Comparison of ENCODE assay signal across 8 mouse cellular contexts in genomic region chr7:19716055-19716682, GRCm38 (mm10). TPM values are rescaled to one million over a fixed set of nuclear protein-coding genes. Genes with fewer than 3 reads are reported as not detected.
DNase-seq lines count a peak whose midpoint lies in the region; ATAC-seq lines count a peak whose summit lies in the region.

No protein-coding gene starts in this region.

- peak overlapping the region; percentile 52 for H3K4me2 ChIP-seq in forebrain, embryonic 14.5 days (ENCODE audit: low read length)
- H3K4me2 ChIP-seq in liver, embryonic 16.5 days (ENCODE audit: low read depth, low read length), result peak overlapping the region; percentile 86

- peak; percentile 19 for ATAC-seq in CD4-positive, CD25-positive, alpha-beta regulatory T cell, adult 4 months
- no peak for ATAC-seq in forebrain, embryonic 14.5 days
- ATAC-seq in liver, embryonic 16.5 days (ENCODE audit: low read depth), result no peak

- H3K27me3 ChIP-seq in heart, embryonic 10.5 days (ENCODE audit: insufficient read depth, poor library complexity, severe bottlenecking), result no peaks in the 10 kb centered on the region
- no peaks in the 10 kb centered on the region for H3K27me3 ChIP-seq in forebrain, embryonic 14.5 days (replicated peaks; ENCODE audit: control insufficient read depth, insufficient read depth, low read length)
- no peaks in the 10 kb centered on the region for H3K27me3 ChIP-seq in liver, embryonic 16.5 days (ENCODE audit: control insufficient read depth, insufficient read depth, low read depth, low read length)

- H3K36me3 ChIP-seq in heart, embryonic 10.5 days, result peaks cover 66% of the 10 kb centered on the region
- peaks cover 22% of the 10 kb centered on the region for H3K36me3 ChIP-seq in forebrain, embryonic 14.5 days (ENCODE audit: control insufficient read depth, insufficient read depth, low read length)
- H3K36me3 ChIP-seq in liver, embryonic 16.5 days (ENCODE audit: control insufficient read depth, insufficient read depth), result peaks cover 18% of the 10 kb centered on the region

- intact Hi-C loops in heart, postnatal 10 days (cut with DNase I), result loop anchor here (2.0 kb wide), 1 partner anchor 33 kb away; no protein-coding TSS in a partner anchor
- intact Hi-C loops in gastrocnemius, postnatal 14 days (cut with DNase I; ENCODE audit: low total_unique reads), result no loop called here

- no peak for DNase-seq in heart, embryonic 10.5 days (ENCODE audit: low spot score)
- DNase-seq in heart, postnatal 10 days, result no peak
- DNase-seq in forebrain, embryonic 14.5 days (ENCODE audit: low spot score), result no peak
- no peak for DNase-seq in embryo, embryonic 10.5 days (ENCODE audit: low spot score)
- no peak for DNase-seq in gastrocnemius, postnatal 14 days
- no peak for DNase-seq in cerebellum, adult 9-10 months

- H3K4me1 ChIP-seq in heart, embryonic 10.5 days, result peaks cover 21% of the 10 kb centered on the region
- peaks cover 10% of the 10 kb centered on the region for H3K4me1 ChIP-seq in forebrain, embryonic 14.5 days (ENCODE audit: control insufficient read depth, insufficient read depth, low read length)
- H3K4me1 ChIP-seq in liver, embryonic 16.5 days (ENCODE audit: control insufficient read depth, low read depth, low read length), result peaks cover 24% of the 10 kb centered on the region

- H3K9me3 ChIP-seq in heart, embryonic 10.5 days, result peaks cover 8% of the 10 kb centered on the region
- H3K9me3 ChIP-seq in forebrain, embryonic 14.5 days (replicated peaks; ENCODE audit: control insufficient read depth, low read length), result no peaks in the 10 kb centered on the region
- H3K9me3 ChIP-seq in liver, embryonic 16.5 days (replicated peaks; ENCODE audit: control insufficient read depth, low read length), result no peaks in the 10 kb centered on the region

- WGBS in heart, embryonic 10.5 days, result 6% methylated on average over 18 of the region's 18 CpGs
- 8% methylated on average over 18 of the region's 18 CpGs for WGBS in forebrain, embryonic 14.5 days
- 6% methylated on average over 18 of the region's 18 CpGs for WGBS in liver, embryonic 16.5 days (ENCODE audit: insufficient replicate concordance)

- H3K9ac ChIP-seq in forebrain, embryonic 14.5 days (ENCODE audit: low read length), result peak overlapping the region; percentile 50
- H3K9ac ChIP-seq in liver, embryonic 16.5 days (ENCODE audit: low read depth, low read length), result peak overlapping the region; percentile 49

- peak overlapping the region; percentile 100 for H3K4me3 ChIP-seq in heart, embryonic 10.5 days
- peak overlapping the region; percentile 25 for H3K4me3 ChIP-seq in forebrain, embryonic 14.5 days (ENCODE audit: low read depth, low read length)
- peak overlapping the region; percentile 68 for H3K4me3 ChIP-seq in liver, embryonic 16.5 days (ENCODE audit: low read depth, low read length)

- H3K27ac ChIP-seq in heart, embryonic 10.5 days, result peak overlapping the region; percentile 79
- H3K27ac ChIP-seq in forebrain, embryonic 14.5 days (ENCODE audit: low read depth, low read length), result peak overlapping the region; percentile 84
- H3K27ac ChIP-seq in liver, embryonic 16.5 days (ENCODE audit: low read length), result peak overlapping the region; percentile 73

RNA-seq across cellular contexts. Expression of gene Tomm40, which starts 0.9 kb away (rescaled TPM):
- 237 and 260 TPM in 2 replicates for polyA plus RNA-seq in heart, embryonic 10.5 days (2016; fragmentation: Nextera tagmentation; extraction: Ambion mirVana)
- total RNA-seq in heart, postnatal 10 days (2021), result 100 to 1,000 TPM; 129 to 131 TPM
- polyA plus RNA-seq in CD4-positive, CD25-positive, alpha-beta regulatory T cell, adult 4 months (2017; shearing (Covaris generic)), result 1 to 10 TPM; 3.7 to 6.9 TPM
- 86.3 and 109 TPM in 2 replicates for polyA plus RNA-seq in forebrain, embryonic 14.5 days (2014; fragmentation: Nextera tagmentation; extraction: Ambion mirVana)
- polyA plus RNA-seq in liver, embryonic 16.5 days (2015; fragmentation: Nextera tagmentation; extraction: Ambion mirVana), result 47.3 and 51.8 TPM in 2 replicates
- 10 to 100 TPM; 52.9 to 55.7 TPM for total RNA-seq in gastrocnemius, postnatal 14 days (2021)

RNA-seq across cellular contexts. Expression of gene Apoe, which starts 17.2 kb away (rescaled TPM):
- 326 and 523 TPM in 2 replicates for polyA plus RNA-seq in heart, embryonic 10.5 days (2016; fragmentation: Nextera tagmentation; extraction: Ambion mirVana)
- total RNA-seq in heart, postnatal 10 days (2021), result 100 to 1,000 TPM; 268 to 276 TPM
- polyA plus RNA-seq in CD4-positive, CD25-positive, alpha-beta regulatory T cell, adult 4 months (2017; shearing (Covaris generic)), result 1 to 10 TPM; 6.6 to 7.6 TPM
- polyA plus RNA-seq in forebrain, embryonic 14.5 days (2014; fragmentation: Nextera tagmentation; extraction: Ambion mirVana), result 261 and 304 TPM in 2 replicates
- polyA plus RNA-seq in liver, embryonic 16.5 days (2015; fragmentation: Nextera tagmentation; extraction: Ambion mirVana), result 3,720 and 4,229 TPM in 2 replicates
- total RNA-seq in gastrocnemius, postnatal 14 days (2021), result 10 to 100 TPM; 56.6 to 84.2 TPM

RNA-seq across cellular contexts. Expression of gene Apoc1, which starts 23.7 kb away (rescaled TPM):
- 5.4 and 19.9 TPM in 2 replicates for polyA plus RNA-seq in heart, embryonic 10.5 days (2016; fragmentation: Nextera tagmentation; extraction: Ambion mirVana)
- total RNA-seq in heart, postnatal 10 days (2021), result 10 to 100 TPM in 1 of 2 experiments, 1 to 10 TPM in 1; 5.2 to 14.7 TPM
- polyA plus RNA-seq in CD4-positive, CD25-positive, alpha-beta regulatory T cell, adult 4 months (2017; shearing (Covaris generic)), result not detected
- 1.0 and 1.4 TPM in 2 replicates for polyA plus RNA-seq in forebrain, embryonic 14.5 days (2014; fragmentation: Nextera tagmentation; extraction: Ambion mirVana)
- 919 and 984 TPM in 2 replicates for polyA plus RNA-seq in liver, embryonic 16.5 days (2015; fragmentation: Nextera tagmentation; extraction: Ambion mirVana)
- 1 to 10 TPM in 1 of 2 experiments, not detected in 1; 1.3 TPM for total RNA-seq in gastrocnemius, postnatal 14 days (2021)

RNA-seq across cellular contexts. Expression of gene Nectin2, which starts 34.1 kb away (rescaled TPM):
- 130 and 138 TPM in 2 replicates for polyA plus RNA-seq in heart, embryonic 10.5 days (2016; fragmentation: Nextera tagmentation; extraction: Ambion mirVana)
- total RNA-seq in heart, postnatal 10 days (2021), result 10 to 100 TPM; 43.1 to 45.2 TPM
- under 1 TPM in 1 of 2 experiments, not detected in 1; 0.12 TPM for polyA plus RNA-seq in CD4-positive, CD25-positive, alpha-beta regulatory T cell, adult 4 months (2017; shearing (Covaris generic))
- 33.0 and 39.7 TPM in 2 replicates for polyA plus RNA-seq in forebrain, embryonic 14.5 days (2014; fragmentation: Nextera tagmentation; extraction: Ambion mirVana)
- 12.9 and 15.8 TPM in 2 replicates for polyA plus RNA-seq in liver, embryonic 16.5 days (2015; fragmentation: Nextera tagmentation; extraction: Ambion mirVana)
- total RNA-seq in gastrocnemius, postnatal 14 days (2021), result 10 to 100 TPM in 1 of 2 experiments, 1 to 10 TPM in 1; 9.8 to 12.9 TPM

RNA-seq across cellular contexts. Expression of gene Apoc4, which starts 34.9 kb away (rescaled TPM):
- 0.65 TPM in 1 of 2 replicates, not detected in the other for polyA plus RNA-seq in heart, embryonic 10.5 days (2016; fragmentation: Nextera tagmentation; extraction: Ambion mirVana)
- not detected for total RNA-seq in heart, postnatal 10 days (2021)
- under 1 TPM in 1 of 2 experiments, not detected in 1; 0.36 TPM for polyA plus RNA-seq in CD4-positive, CD25-positive, alpha-beta regulatory T cell, adult 4 months (2017; shearing (Covaris generic))
- not detected in 2 replicates for polyA plus RNA-seq in forebrain, embryonic 14.5 days (2014; fragmentation: Nextera tagmentation; extraction: Ambion mirVana)
- 405 and 488 TPM in 2 replicates for polyA plus RNA-seq in liver, embryonic 16.5 days (2015; fragmentation: Nextera tagmentation; extraction: Ambion mirVana)
- total RNA-seq in gastrocnemius, postnatal 14 days (2021), result not detected

Comparison
In these comparisons a context has a peak if more than half of its experiments do, and no peak if none do; other contexts are left out.
1. H3K4me3 ChIP-seq: peak in every context shown above with its lines; median percentile 100 in heart, embryonic 10.5 days; 68 in liver, embryonic 16.5 days; 25 in forebrain, embryonic 14.5 days.
2. RNA of gene Apoe, which starts 17.2 kb away (polyA plus RNA-seq): 3,720 to 4,229 TPM in liver, embryonic 16.5 days, 326 to 523 TPM in heart, embryonic 10.5 days and 261 to 304 TPM in forebrain, embryonic 14.5 days; 6.6 to 7.6 TPM in CD4-positive, CD25-positive, alpha-beta regulatory T cell, adult 4 months; every median in the first group is over 10 times any median in the second.
3. RNA of gene Apoc1, which starts 23.7 kb away (polyA plus RNA-seq): 919 to 984 TPM in liver, embryonic 16.5 days; 5.4 to 19.9 TPM in heart, embryonic 10.5 days, 1.0 to 1.4 TPM in forebrain, embryonic 14.5 days and not detected in CD4-positive, CD25-positive, alpha-beta regulatory T cell, adult 4 months; every median in the first group is over 10 times any median in the second.
4. Peak in every context shown above with its lines, with median percentiles within 50 percentile points of each other: H3K27ac ChIP-seq.